Mouse (Mus musculus) ES-Bruce4 (cell line): ENCODE results near the gene Pcnt.

ENCODE experiments used
- CTCF ChIP-seq: IDR thresholded peaks from one replicate; pipeline ENCODE4 v1.8.1; 2011; ENCODE audit warnings: low read depth, low read length
- EP300 ChIP-seq: IDR thresholded peaks from 2 replicates; pipeline ENCODE4 v1.6.1; 2011; ENCODE audit warnings: low read depth, low read length; ENCODE audit not compliant: insufficient read depth
- POLR2A ChIP-seq: IDR thresholded peaks from one replicate; pipeline ENCODE4 v1.8.1; 2011; ENCODE audit warnings: low read length; ENCODE audit not compliant: insufficient read depth

- TF ChIP-seq CTCF (peak; percentile 58), POLR2A (no peak), EP300 (no peak)
These were observed 116.1 kb downstream of the Pcnt start for GRCm38 (mm10) chr10:76326304-76327006.
